8 mouse cellular contexts compared by ENCODE assay signal in the genomic region with DNA sequence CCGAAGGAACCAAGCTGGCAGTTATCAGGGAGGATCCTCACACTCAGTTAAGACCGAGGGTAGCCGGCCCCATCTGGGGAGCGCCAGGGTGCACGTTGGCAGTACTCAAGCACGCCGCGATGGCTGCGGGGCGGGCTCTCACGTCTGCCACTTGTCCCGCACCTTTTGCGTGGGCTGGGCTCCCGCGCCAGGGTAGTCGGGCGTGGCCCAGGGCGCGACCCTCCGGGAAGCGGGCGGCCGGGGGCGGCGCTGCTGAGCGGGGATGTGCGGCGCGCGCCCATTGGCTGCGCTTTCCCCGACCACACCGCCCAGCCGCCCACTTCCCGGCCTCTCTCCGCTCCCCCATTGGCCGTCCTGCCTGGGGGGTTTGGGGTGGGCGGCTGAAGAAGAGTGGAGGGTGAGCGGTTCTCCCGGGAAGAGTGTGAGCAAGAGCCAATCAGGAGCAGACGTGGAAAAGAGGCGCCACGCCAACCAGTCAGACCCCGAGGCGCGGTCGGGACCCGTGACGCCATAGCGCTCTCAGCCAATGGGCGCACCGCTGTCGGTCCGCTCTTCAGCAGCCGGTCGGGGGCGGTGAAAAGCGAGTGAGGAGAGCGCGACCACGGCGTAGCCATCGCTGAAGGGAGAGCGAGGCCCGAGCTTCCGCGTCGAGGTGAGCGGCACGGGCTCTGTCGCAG. TPM values are rescaled to one million over a fixed set of nuclear protein-coding genes. Genes with fewer than 3 reads are reported as not detected.
A peak's percentile ranks its signal among the peaks of the same experiment; 100 is the strongest.
DNase-seq lines count a peak whose midpoint lies in the region; ATAC-seq lines count a peak whose summit lies in the region.

A gene (plus strand): TSS at position 549 of the 677 bp plus-strand sequence.

- DNase-seq in CD8-positive naive resting alpha-beta T cell, adult 2 months (ENCODE audit: low read depth in 2 of 2, low spot score in 2 of 2), result peak; percentile 94 to 95
- DNase-seq in c-Kit-positive CD71-negative TER-119-negative erythroid progenitor cells, embryonic 14.5 days (ENCODE audit: low read depth), result peak; percentile 90
- peak; percentile 98 for DNase-seq in forebrain, embryonic 11.5 days (ENCODE audit: low spot score)
- peak; percentile 99 for DNase-seq in kidney, postnatal 36 days
- peak; percentile 98 for DNase-seq in telencephalon, adult 2 months (ENCODE audit: low read depth, low spot score)

- peak within 1 kb of the TSS; percentile 82 for H3K27ac ChIP-seq in forebrain, embryonic 11.5 days (ENCODE audit: low read depth, low read length)
- H3K27ac ChIP-seq in heart, embryonic 16.5 days (ENCODE audit: low read length), result peak within 1 kb of the TSS; percentile 94
- peak within 1 kb of the TSS; percentile 89 for H3K27ac ChIP-seq in liver, embryonic 15.5 days (replicated peaks)
- H3K27ac ChIP-seq in neural tube, embryonic 12.5 days, result peak within 1 kb of the TSS; percentile 92

- peaks cover 2% of the 10 kb centered on the region; the same call in 1 of the 2 replicates for H3K4me1 ChIP-seq in forebrain, embryonic 11.5 days (replicated peaks; ENCODE audit: control insufficient read depth, insufficient read depth, low read length)
- H3K4me1 ChIP-seq in heart, embryonic 16.5 days (ENCODE audit: control insufficient read depth, insufficient read depth, low read length), result peaks cover 14% of the 10 kb centered on the region
- H3K4me1 ChIP-seq in liver, embryonic 15.5 days (replicated peaks), result peaks cover 43% of the 10 kb centered on the region
- peaks cover 14% of the 10 kb centered on the region; the same call in 1 of the 2 replicates for H3K4me1 ChIP-seq in neural tube, embryonic 12.5 days

- no peaks in the 10 kb centered on the region for H3K9me3 ChIP-seq in forebrain, embryonic 11.5 days (ENCODE audit: control insufficient read depth, low read length)
- no peaks in the 10 kb centered on the region for H3K9me3 ChIP-seq in heart, embryonic 16.5 days (replicated peaks; ENCODE audit: control insufficient read depth, low read length)
- H3K9me3 ChIP-seq in liver, embryonic 15.5 days (replicated peaks), result no peaks in the 10 kb centered on the region
- no peaks in the 10 kb centered on the region for H3K9me3 ChIP-seq in neural tube, embryonic 12.5 days

- peak within 1 kb of the TSS; percentile 96 for H3K4me2 ChIP-seq in forebrain, embryonic 11.5 days (ENCODE audit: low read depth, low read length, severe bottlenecking)
- H3K4me2 ChIP-seq in heart, embryonic 16.5 days (ENCODE audit: low read depth, low read length), result peak within 1 kb of the TSS; percentile 85
- H3K4me2 ChIP-seq in liver, embryonic 15.5 days, result peak within 1 kb of the TSS; percentile 96
- H3K4me2 ChIP-seq in neural tube, embryonic 12.5 days (replicated peaks), result peak within 1 kb of the TSS; percentile 89

- H3K36me3 ChIP-seq in forebrain, embryonic 11.5 days (ENCODE audit: control insufficient read depth, insufficient read depth, low read length), result no peaks in the 10 kb centered on the region
- H3K36me3 ChIP-seq in heart, embryonic 16.5 days (ENCODE audit: control insufficient read depth, insufficient read depth), result no peaks in the 10 kb centered on the region
- H3K36me3 ChIP-seq in liver, embryonic 15.5 days (replicated peaks), result no peaks in the 10 kb centered on the region
- H3K36me3 ChIP-seq in neural tube, embryonic 12.5 days, result no peaks in the 10 kb centered on the region

- H3K9ac ChIP-seq in forebrain, embryonic 11.5 days (ENCODE audit: low read length), result peak within 1 kb of the TSS; percentile 96
- H3K9ac ChIP-seq in heart, embryonic 16.5 days (ENCODE audit: low read length), result peak within 1 kb of the TSS; percentile 97
- peak within 1 kb of the TSS; percentile 84 for H3K9ac ChIP-seq in liver, embryonic 15.5 days
- H3K9ac ChIP-seq in neural tube, embryonic 12.5 days, result peak within 1 kb of the TSS; percentile 97

- peak within 1 kb of the TSS; percentile 93 for H3K4me3 ChIP-seq in forebrain, embryonic 11.5 days (ENCODE audit: low read depth, low read length)
- peak within 1 kb of the TSS; percentile 99 for H3K4me3 ChIP-seq in heart, embryonic 16.5 days (ENCODE audit: low read length)
- H3K4me3 ChIP-seq in liver, embryonic 15.5 days (replicated peaks), result peak within 1 kb of the TSS; percentile 91
- peak within 1 kb of the TSS; percentile 98 for H3K4me3 ChIP-seq in neural tube, embryonic 12.5 days

- ATAC-seq in forebrain, embryonic 11.5 days (replicated peaks; ENCODE audit: low FRiP score), result peak; percentile 100
- ATAC-seq in heart, embryonic 16.5 days (replicated peaks; ENCODE audit: extremely low read depth, insufficient read depth, low FRiP score), result peak; percentile 97
- ATAC-seq in liver, embryonic 15.5 days (ENCODE audit: insufficient read depth), result peak; percentile 93
- peak; percentile 99 for ATAC-seq in neural tube, embryonic 12.5 days (ENCODE audit: low FRiP score, low read depth)

- no peaks in the 10 kb centered on the region for H3K27me3 ChIP-seq in forebrain, embryonic 11.5 days (ENCODE audit: control insufficient read depth, insufficient read depth, low read length)
- no peaks in the 10 kb centered on the region for H3K27me3 ChIP-seq in heart, embryonic 16.5 days (ENCODE audit: control insufficient read depth, insufficient read depth, low read length)
- peaks cover 14% of the 10 kb centered on the region; the same call in 1 of the 2 replicates for H3K27me3 ChIP-seq in liver, embryonic 15.5 days
- no peaks in the 10 kb centered on the region for H3K27me3 ChIP-seq in neural tube, embryonic 12.5 days (replicated peaks)

- WGBS in forebrain, embryonic 11.5 days, result under 1% methylated on average over 66 of the region's 71 CpGs
- WGBS in heart, embryonic 16.5 days, result under 1% methylated on average over 71 of the region's 71 CpGs
- WGBS in liver, embryonic 15.5 days (ENCODE audit: insufficient replicate concordance), result under 1% methylated on average over 71 of the region's 71 CpGs
- under 1% methylated on average over 71 of the region's 71 CpGs for WGBS in neural tube, embryonic 12.5 days

RNA-seq across cellular contexts. Expression of the gene that starts here (rescaled TPM):
- polyA plus RNA-seq in forebrain, embryonic 11.5 days (2014; fragmentation: Nextera tagmentation; extraction: Ambion mirVana), result 83.9 and 84.2 TPM in 2 replicates
- 43.4 and 47.2 TPM in 2 replicates for polyA plus RNA-seq in heart, embryonic 16.5 days (2015; fragmentation: Nextera tagmentation; extraction: Ambion mirVana)
- 20.7 and 22.2 TPM in 2 replicates for polyA plus RNA-seq in liver, embryonic 15.5 days (2015; fragmentation: Nextera tagmentation; extraction: Ambion mirVana)
- 79.2 and 81.8 TPM in 2 replicates for polyA plus RNA-seq in neural tube, embryonic 12.5 days (2016; fragmentation: Nextera tagmentation; extraction: Ambion mirVana)

Comparison
In these comparisons a context has a peak if more than half of its experiments do, and no peak if none do; other contexts are left out.
1. Peak in every context shown above with its lines: DNase-seq, ATAC-seq, H3K4me3 ChIP-seq and H3K27ac ChIP-seq.